Mouse (Mus musculus) heart, adult 2 months (tissue): ENCODE measurements around the gene Eif2b5.

Experiments
- CTCF ChIP-seq: fragments of 200-600 bp; IDR thresholded peaks from 2 replicates; pipeline ENCODE4 v1.8.1; 2022; ENCODE audit warnings: antibody characterized with exemption, mild to moderate bottlenecking, moderate library complexity
- EP300 ChIP-seq: fragments of 200-500 bp; IDR thresholded peaks from 2 replicates; pipeline ENCODE4 v1.6.1; 2011; ENCODE audit warnings: low read depth, low read length, control low read depth; ENCODE audit not compliant: insufficient read depth
- POLR2A ChIP-seq: fragments of 200-500 bp; IDR thresholded peaks from 2 replicates; pipeline ENCODE4 v1.6.1; 2011; ENCODE audit warnings: mild to moderate bottlenecking, low read depth, low read length, control low read depth; ENCODE audit not compliant: insufficient read depth

DNA sequence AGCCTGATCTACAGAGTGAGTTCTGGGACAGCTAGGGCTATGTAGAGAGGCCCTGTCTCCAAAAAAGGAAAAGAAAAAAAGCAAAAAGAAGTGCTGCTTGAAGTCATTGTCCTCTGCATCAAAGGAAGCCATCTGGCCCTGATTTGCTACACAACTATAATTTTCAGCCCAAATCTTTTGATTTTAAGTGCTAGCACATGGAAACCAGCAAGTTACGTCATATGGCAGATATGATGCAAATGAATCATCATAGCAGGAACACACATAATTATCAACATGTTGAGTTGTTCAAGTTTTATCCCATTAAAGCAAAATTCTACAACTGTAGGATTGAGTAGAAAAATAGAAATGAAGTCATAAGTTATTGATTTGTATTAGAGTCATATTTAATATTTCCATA, 10.5 kb upstream of the Eif2b5 start:
- TF ChIP-seq EP300 (no peak), CTCF (no peak), POLR2A (no peak)
